Mouse (Mus musculus) hindbrain, embryonic 11.5 days (tissue): ENCODE results near the gene Gm11549. TPM values are rescaled to one million over a fixed set of nuclear protein-coding genes. Genes with fewer than 3 reads are reported as not detected.
A peak's percentile ranks its signal among the peaks of the same experiment; 100 is the strongest.

Source experiments
- ATAC-seq: fragments of 200-750 bp; cut with Nextera tagmentation; 2 replicates; pipeline ENCODE4 v1.8.0; 2017; ENCODE audit warnings: mild to moderate bottlenecking, moderate TSS enrichment, moderate library complexity; ENCODE audit not compliant: low FRiP score
- DNase-seq: peaks from one replicate; pipeline ENCODE4 v3.0.0-alpha.2; 2015; ENCODE audit warnings: low spot score
- H3K27ac ChIP-seq: fragments of 300-500 bp; sonication (generic); 2 replicates; pipeline ENCODE4 v1.5.1; 2014; ENCODE audit warnings: mild to moderate bottlenecking, low read depth, low read length
- H3K27me3 ChIP-seq: fragments of 300-500 bp; sonication (generic); 2 replicates; pipeline ENCODE4 v1.6.1; 2014; ENCODE audit warnings: mild to moderate bottlenecking, low read length, moderate library complexity, mixed read lengths; ENCODE audit not compliant: control insufficient read depth, insufficient read depth
- H3K36me3 ChIP-seq: fragments of 300-500 bp; sonication (generic); 2 replicates; pipeline ENCODE4 v1.6.1; 2014; ENCODE audit warnings: mild to moderate bottlenecking, low read length, moderate library complexity, mixed read lengths; ENCODE audit not compliant: control insufficient read depth, insufficient read depth
- H3K4me1 ChIP-seq: fragments of 300-500 bp; sonication (generic); replicated peaks from 2 replicates; pipeline ENCODE4 v1.6.1; 2014; ENCODE audit warnings: low read length, mixed read lengths; ENCODE audit not compliant: control insufficient read depth, insufficient read depth
- H3K4me2 ChIP-seq: fragments of 300-500 bp; sonication (generic); replicated peaks from 2 replicates; pipeline ENCODE4 v1.6.1; 2014; ENCODE audit warnings: mild to moderate bottlenecking, low read depth, low read length
- H3K4me3 ChIP-seq: fragments of 300-500 bp; sonication (generic); 2 replicates; pipeline ENCODE4 v1.5.1; 2014; ENCODE audit warnings: low read depth, low read length
- H3K9ac ChIP-seq: fragments of 300-500 bp; sonication (generic); 2 replicates; pipeline ENCODE4 v1.6.1; 2014; ENCODE audit warnings: low read depth, low read length
- H3K9me3 ChIP-seq: fragments of 300-500 bp; sonication (generic); 2 replicates; pipeline ENCODE4 v1.6.1; 2016; ENCODE audit warnings: low read length; ENCODE audit not compliant: control insufficient read depth
- whole genome bisulfite sequencing: fragments of 180-500 bp; shearing (Covaris S2); extraction: QIAGEN DNeasy Blood & Tissue Kit; methylation state at CpG from one replicate; pipeline ENCODE4 v1.1.7; 2014; 5-methylcytosine and 5-hydroxymethylcytosine counted together
- polyA plus RNA-seq: library from polyadenylated mRNA; unstranded; fragments of >200 nt; fragmentation: Nextera tagmentation; extraction: Ambion mirVana; gene quantifications from 2 replicates; pipeline ENCODE4 v1.2.1, GENCODE M21; 2014

The Gm11549 gene
- polyA plus RNA-seq, 1 experiment from 2014 or later, result 0.34 TPM

DNA sequence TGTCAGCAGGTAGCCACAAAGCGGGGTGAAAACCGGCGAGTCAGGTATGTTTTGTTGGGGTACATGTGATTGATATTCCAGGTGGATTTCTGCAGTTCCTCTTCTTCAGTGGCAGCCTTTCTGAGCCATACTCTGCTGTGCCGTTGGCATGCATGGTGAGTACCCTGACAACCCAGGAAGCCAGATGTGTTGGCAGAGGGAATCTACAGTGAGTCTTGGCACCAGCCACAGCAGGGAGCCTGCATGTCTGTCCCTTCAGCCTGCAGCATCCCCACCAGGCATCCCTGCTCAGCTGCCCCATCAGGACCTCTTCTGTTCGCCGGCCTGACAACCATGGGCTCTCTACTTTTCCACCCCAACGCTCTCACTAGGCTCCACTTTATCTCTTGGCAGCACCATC, 20.1 kb downstream of the Gm11549 start:
- Histone ChIP-seq H3K4me3 (no peak overlapping the region), H3K9me3 (no peaks in the 10 kb centered on the region), H3K4me2 (no peak overlapping the region), H3K9ac (no peak overlapping the region), H3K27ac (no peak overlapping the region), H3K27me3 (no peaks in the 10 kb centered on the region), H3K4me1 (no peaks in the 10 kb centered on the region), H3K36me3 (no peaks in the 10 kb centered on the region)
- WGBS, result 67% methylated on average over 7 of the region's 7 CpGs
- ATAC-seq, result no peak
- DNase-seq, result no peak

GRCm38 (mm10) chr3:36500976-36501375, 20.6 kb downstream of the Gm11549 start:
- no peak for DNase-seq
- 87% methylated on average over 8 of the region's 8 CpGs for WGBS

GRCm38 (mm10) chr3:36499418-36499817, 22.2 kb downstream of the Gm11549 start:
- WGBS, result 98% methylated on average over 7 of the region's 7 CpGs
- H3K27ac ChIP-seq, result no peak overlapping the region
- no peaks in the 10 kb centered on the region for H3K27me3 ChIP-seq
- no peak for ATAC-seq
- H3K9me3 ChIP-seq, result no peaks in the 10 kb centered on the region
- H3K4me1 ChIP-seq, result no peaks in the 10 kb centered on the region
- no peaks in the 10 kb centered on the region for H3K36me3 ChIP-seq
- H3K4me3 ChIP-seq, result no peak overlapping the region
- no peak for DNase-seq
- no peak overlapping the region for H3K9ac ChIP-seq
- H3K4me2 ChIP-seq, result no peak overlapping the region

More at GRCm38 (mm10) chr3:36500976-36501375, 20.6 kb downstream of the Gm11549 start:
- Histone ChIP-seq H3K4me3 (no peak overlapping the region), H3K9ac (no peak overlapping the region), H3K9me3 (no peaks in the 10 kb centered on the region), H3K27ac (no peak overlapping the region), H3K36me3 (no peaks in the 10 kb centered on the region), H3K27me3 (no peaks in the 10 kb centered on the region), H3K4me2 (no peak overlapping the region), H3K4me1 (no peaks in the 10 kb centered on the region)
- no peak for ATAC-seq

DNA sequence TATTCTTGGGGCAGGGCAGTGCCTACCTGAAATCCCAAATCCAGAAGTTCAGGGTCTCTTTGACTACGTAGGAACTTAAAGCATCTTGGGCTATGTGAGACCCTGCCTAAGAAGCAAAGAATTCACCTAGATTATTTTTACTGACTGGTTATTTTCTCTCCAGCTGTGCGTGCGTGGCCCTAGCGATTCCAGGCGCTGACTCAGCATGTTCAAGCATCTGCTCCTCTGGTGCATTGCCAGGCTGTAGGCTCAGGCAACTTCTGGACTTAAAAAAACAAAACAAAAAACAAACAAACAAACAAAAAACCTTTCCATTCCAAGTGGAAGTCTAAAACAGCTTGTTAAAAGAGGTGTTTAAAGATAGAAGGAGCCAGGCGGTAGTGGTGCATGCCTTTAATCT, 23.4 kb downstream of the Gm11549 start:
- Histone ChIP-seq H3K27ac (no peak overlapping the region), H3K36me3 (no peaks in the 10 kb centered on the region), H3K4me1 (no peaks in the 10 kb centered on the region), H3K4me3 (no peak overlapping the region), H3K9me3 (no peaks in the 10 kb centered on the region), H3K4me2 (no peak overlapping the region), H3K27me3 (no peaks in the 10 kb centered on the region), H3K9ac (no peak overlapping the region)
- ATAC-seq (no peak), DNase-seq (no peak)
- 87% methylated on average over 6 of the region's 6 CpGs for WGBS

DNA sequence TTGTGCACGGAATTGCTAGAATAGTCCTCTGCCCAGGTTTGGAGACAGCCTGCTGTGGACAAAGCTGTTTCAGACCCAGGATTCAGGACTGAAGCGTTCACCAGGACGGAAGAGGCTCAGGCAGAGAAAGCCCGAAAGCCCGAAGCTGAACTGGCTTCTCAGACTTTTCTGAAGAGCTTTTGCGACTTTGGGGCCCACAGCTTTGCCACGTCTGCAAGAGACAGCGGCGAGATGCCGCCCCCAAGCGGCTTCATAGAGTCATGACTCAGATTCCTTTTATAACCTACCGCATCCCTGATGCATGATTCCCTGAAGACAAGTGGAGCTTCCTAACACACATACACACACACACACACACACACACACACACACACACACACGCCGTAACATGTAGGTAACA, 24.9 kb downstream of the Gm11549 start:
- ATAC-seq, result peak; percentile 20; the same call in 1 of the 2 replicates
- peak; percentile 85 for DNase-seq
- Histone ChIP-seq H3K4me3 (no peak overlapping the region), H3K4me1 (no peaks in the 10 kb centered on the region), H3K9ac (no peak overlapping the region), H3K36me3 (no peaks in the 10 kb centered on the region), H3K4me2 (no peak overlapping the region), H3K27ac (no peak overlapping the region), H3K27me3 (no peaks in the 10 kb centered on the region), H3K9me3 (no peaks in the 10 kb centered on the region)
- 18% methylated on average over 14 of the region's 14 CpGs for WGBS

DNA sequence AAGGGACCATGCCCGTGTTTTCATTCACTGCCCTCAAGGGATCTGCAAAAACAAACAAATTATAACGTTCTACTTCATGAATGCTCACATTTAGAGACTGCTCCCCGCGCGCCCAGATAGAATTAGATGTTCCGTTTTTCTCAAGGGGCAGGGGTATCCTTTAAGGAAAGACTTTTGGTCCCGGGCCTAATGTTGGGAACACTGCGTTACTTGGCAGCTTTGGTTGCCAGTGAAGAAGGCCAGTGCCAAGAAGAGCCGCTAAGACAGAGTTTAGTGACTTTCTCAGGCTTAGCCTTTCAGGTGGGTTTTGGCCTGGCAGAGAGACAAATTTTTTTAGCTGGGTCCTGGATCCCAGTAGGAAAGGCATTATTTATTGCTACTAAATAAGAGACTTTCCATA, 25.3 kb downstream of the Gm11549 start:
- ATAC-seq (no peak), DNase-seq (no peak)
- no peak overlapping the region for H3K4me3 ChIP-seq
- H3K36me3 ChIP-seq, result no peaks in the 10 kb centered on the region
- no peaks in the 10 kb centered on the region for H3K27me3 ChIP-seq
- 89% methylated on average over 9 of the region's 9 CpGs for WGBS
- H3K27ac ChIP-seq, result no peak overlapping the region
- H3K4me1 ChIP-seq, result no peaks in the 10 kb centered on the region
- H3K9me3 ChIP-seq, result no peaks in the 10 kb centered on the region
- H3K9ac ChIP-seq, result no peak overlapping the region
- H3K4me2 ChIP-seq, result no peak overlapping the region

DNA sequence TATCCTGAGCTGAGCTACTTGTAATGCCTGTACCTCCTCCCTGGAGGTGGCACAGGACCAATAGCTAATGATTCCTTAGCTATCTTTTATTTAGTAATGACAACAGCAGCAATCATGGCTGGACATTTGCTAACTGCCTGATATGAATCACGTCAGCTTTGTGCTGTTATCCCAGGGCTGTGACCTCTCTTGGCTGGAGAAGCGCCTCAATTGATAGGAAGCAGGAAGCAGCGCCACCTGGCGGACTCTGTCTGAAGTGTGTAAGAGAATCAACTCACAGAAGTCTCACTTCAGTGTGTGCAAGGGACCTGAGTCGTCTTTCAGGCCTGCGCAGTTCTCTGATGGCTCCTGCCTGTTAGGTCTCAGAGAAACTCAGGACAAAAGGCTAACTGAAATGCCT, 26.2 kb downstream of the Gm11549 start:
- no peak overlapping the region for H3K4me2 ChIP-seq
- H3K36me3 ChIP-seq, result no peaks in the 10 kb centered on the region
- no peak overlapping the region for H3K27ac ChIP-seq
- no peak overlapping the region for H3K9ac ChIP-seq
- H3K4me1 ChIP-seq, result no peaks in the 10 kb centered on the region
- H3K27me3 ChIP-seq, result no peaks in the 10 kb centered on the region
- ATAC-seq, result peak; percentile 74; the same call in 1 of the 2 replicates
- DNase-seq, result peak; percentile 94
- no peaks in the 10 kb centered on the region for H3K9me3 ChIP-seq
- WGBS, result 10% methylated on average over 6 of the region's 6 CpGs
- H3K4me3 ChIP-seq, result no peak overlapping the region

DNA sequence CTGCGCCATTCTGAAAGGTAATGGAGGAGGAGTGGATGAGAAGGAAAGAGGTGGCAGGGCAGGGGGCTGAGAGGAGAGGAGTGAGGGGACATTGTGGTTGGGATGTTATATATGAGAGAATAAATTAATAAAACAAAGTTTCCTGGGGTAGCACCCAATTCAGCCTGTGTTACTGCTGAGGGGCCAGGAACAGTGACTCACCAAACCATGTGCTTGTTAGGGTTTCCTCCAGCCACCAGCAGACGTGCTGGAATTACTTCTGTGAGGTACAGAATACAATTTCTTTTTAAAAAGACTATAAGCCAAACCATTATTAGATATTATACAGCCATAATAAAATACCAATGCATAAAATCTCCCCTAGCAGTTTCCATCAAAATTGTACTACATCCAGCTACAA, 27.0 kb downstream of the Gm11549 start:
- no peaks in the 10 kb centered on the region for H3K4me1 ChIP-seq
- H3K36me3 ChIP-seq, result no peaks in the 10 kb centered on the region
- H3K27me3 ChIP-seq, result no peaks in the 10 kb centered on the region
- WGBS, result 83% methylated on average over 2 of the region's 2 CpGs
- ATAC-seq (no peak), DNase-seq (no peak)
- H3K4me2 ChIP-seq, result no peak overlapping the region
- H3K9ac ChIP-seq, result no peak overlapping the region
- H3K9me3 ChIP-seq, result no peaks in the 10 kb centered on the region
- H3K27ac ChIP-seq, result no peak overlapping the region
- no peak overlapping the region for H3K4me3 ChIP-seq

DNA sequence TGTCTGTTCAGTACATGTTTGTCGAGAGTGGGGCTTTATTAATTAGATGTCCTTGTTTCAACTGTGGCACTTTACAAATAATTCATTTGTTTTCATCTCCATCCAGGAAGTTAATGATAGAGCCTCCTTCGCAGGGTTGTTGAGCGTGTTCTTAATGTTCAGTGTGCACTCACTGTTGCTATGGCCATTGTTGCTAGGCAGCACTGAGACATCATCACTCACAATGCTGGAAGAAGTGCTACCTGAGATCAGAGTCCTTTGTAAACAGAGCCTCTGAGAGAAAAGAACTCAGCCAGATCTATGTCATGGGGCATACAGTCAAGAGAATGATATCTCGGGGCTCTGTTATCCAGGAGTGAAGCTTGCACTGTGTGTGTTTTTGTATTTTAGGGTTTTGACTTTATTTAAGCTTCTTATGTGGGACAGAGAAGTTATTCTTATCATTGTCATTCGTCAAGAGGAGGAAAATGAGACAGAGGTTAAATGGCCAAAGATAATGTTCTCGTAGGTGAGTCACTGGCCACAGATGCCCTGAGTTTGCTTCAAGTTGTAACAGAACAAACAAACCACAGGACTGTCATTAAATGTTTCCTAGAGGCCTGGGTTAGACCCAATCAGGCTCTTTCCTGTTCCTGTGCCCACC, 27.9 kb downstream of the Gm11549 start:
- no peak overlapping the region for H3K27ac ChIP-seq
- H3K27me3 ChIP-seq, result no peaks in the 10 kb centered on the region
- no peaks in the 10 kb centered on the region for H3K9me3 ChIP-seq
- H3K36me3 ChIP-seq, result no peaks in the 10 kb centered on the region
- H3K9ac ChIP-seq, result no peak overlapping the region
- no peak overlapping the region for H3K4me3 ChIP-seq
- no peaks in the 10 kb centered on the region for H3K4me1 ChIP-seq
- ATAC-seq (no peak), DNase-seq (no peak)
- no peak overlapping the region for H3K4me2 ChIP-seq
- WGBS, result 76% methylated on average over 6 of the region's 6 CpGs
